Mouse (Mus musculus): ENCODE measurements around the gene Wfdc2. TPM values are rescaled to one million over a fixed set of nuclear protein-coding genes. Genes with fewer than 3 reads are reported as not detected.

Wfdc2 gene
- polyA plus RNA-seq, 1 experiment from 2014 or later, result 0.15 TPM

DNA sequence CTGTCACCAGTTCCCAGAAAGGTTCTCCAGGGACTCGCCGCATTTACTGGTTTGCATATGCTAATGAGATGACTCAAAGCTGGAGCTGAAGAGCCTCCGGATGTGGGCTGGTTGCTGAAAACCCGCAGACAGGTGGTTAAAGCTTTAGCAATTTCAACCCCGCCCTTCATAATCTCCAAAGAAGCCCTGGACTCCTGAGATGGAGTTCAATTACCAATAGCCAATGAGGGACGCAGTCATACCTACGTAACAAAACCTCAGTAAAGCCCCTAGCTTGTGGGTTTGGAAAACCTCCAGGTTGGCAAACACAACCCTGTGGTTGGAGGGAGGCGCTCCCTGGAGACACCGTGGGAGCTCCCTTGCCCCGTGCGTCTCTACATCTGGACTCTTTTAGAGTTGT lies 40.4 kb upstream of the Wfdc2 start:
- peak; percentile 61 for ATAC-seq
- POLR2A ChIA-PET, result interaction anchor here (0.9 to 1.5 kb wide), 4 partner anchors 9 to 99 kb away, joined by 3 read pairs; no protein-coding TSS in a partner anchor
- peak; percentile 89 for DNase-seq (ENCODE audit: low read depth, low spot score)

DNA sequence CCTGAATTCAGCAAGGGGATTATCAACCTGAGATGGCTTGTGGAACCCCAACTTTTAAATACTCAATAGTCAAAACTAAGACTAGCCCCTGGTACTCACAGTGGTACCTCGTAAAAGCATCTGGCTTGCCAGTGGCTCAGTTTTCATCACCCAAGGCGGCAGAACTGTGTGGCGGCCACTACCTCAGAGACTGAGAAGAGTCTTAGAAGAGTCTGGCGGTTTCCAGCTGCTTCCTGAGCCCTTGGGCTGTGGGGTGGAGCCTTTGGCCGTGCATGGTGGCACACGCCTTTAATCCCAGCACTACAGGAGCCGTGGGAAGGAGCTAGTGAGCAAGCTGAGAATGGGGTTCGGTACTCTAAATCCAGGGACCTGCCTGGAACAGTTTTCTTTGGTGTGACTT lies 39.9 kb upstream of the Wfdc2 start:
- DNase-seq (ENCODE audit: low read depth, low spot score) (no peak), ATAC-seq (no peak)
- ChIA-PET POLR2A (interaction anchor here (0.9 to 1.5 kb wide), 4 partner anchors 8 to 99 kb away, joined by 3 read pairs; no protein-coding TSS in a partner anchor), CTCF (interaction anchor here (0.7 to 2.7 kb wide), 12 partner anchors 9 to 104 kb away, joined by 3 to 19 read pairs (median 5); partner anchors contain the start of genes Gm20458 and Trp53tg5)
- TF ChIP-seq CTCF (IDR thresholded peaks at IDR 0.05), result no peak
- no peaks in the 10 kb centered on the region for H3K27me3 ChIP-seq
- in situ Hi-C loops (cut with MboI; ENCODE audit: low pct_unique_long_range_greater_than_20kb), result no loop called here

More for the DNA sequence above, 40.4 kb upstream of the Wfdc2 start:
- in situ Hi-C loops (cut with MboI; ENCODE audit: low pct_unique_long_range_greater_than_20kb), result no loop called here
- CTCF ChIA-PET, result interaction anchor here (0.7 to 2.7 kb wide), 15 partner anchors 9 to 105 kb away, joined by 3 to 19 read pairs (median 5); partner anchors contain the start of genes Gm20458 and Trp53tg5
- no peaks in the 10 kb centered on the region for H3K27me3 ChIP-seq
- TF ChIP-seq CTCF (IDR thresholded peaks at IDR 0.05), result no peak

DNA sequence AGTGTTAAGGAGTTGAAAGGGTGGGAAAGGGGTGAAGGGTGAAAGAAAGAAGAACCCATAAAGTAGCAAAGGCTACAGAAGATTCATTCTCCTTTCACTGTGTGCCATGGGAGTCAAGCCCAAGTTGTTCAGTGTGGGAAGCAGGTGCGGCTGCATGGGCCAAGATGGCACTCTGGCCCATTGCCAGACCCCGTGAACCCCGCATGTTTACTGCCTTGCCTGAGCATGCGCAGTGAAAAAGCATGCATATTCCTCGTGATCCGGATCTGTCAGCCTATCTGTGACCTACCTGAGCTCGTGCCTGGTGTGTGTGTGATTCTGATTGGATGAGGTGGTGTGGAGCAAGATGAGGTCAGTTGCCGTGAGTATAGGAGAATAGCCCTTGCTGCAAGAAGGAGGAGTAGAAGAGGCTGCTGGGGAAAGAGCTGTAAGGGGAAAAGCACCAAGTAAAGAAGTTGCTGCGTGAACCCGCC lies 38.9 kb upstream of the Wfdc2 start:
- no peak for DNase-seq (ENCODE audit: low read depth, low spot score)
- in situ Hi-C loops (cut with MboI; ENCODE audit: low pct_unique_long_range_greater_than_20kb), result no loop called here
- no peaks in the 10 kb centered on the region for H3K27me3 ChIP-seq
- POLR2A ChIA-PET, result no interaction called here
- CTCF ChIA-PET, result no interaction called here
- ATAC-seq, result no peak
- TF ChIP-seq CTCF (IDR thresholded peaks at IDR 0.05), result no peak

DNA sequence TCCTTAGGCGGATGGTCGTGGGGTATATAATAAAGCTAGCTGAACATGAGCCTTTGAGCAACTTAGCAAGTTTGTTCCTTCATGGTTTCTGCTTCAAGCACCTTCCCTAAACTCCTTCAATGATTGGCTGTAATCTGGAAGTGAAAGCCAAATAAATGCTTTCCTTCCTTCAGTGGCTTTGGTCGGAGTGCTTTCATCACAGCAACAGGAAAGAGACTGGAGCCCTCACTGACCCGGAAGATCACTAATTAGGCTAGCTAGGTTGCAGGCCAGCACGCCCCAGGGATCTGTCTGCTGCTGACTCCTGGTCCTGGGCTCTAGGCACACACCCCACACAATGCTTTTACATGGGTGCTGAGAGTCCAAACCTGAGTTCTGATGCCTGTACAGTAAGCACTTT lies 33.7 kb upstream of the Wfdc2 start:
- CTCF ChIA-PET, result interaction anchor here (4.5 kb wide), 1 partner anchor 14 kb away, joined by 31 read pairs; no protein-coding TSS in a partner anchor
- POLR2A ChIA-PET, result no interaction called here
- DNase-seq (ENCODE audit: low read depth, low spot score), result no peak
- no peak for TF ChIP-seq CTCF (IDR thresholded peaks at IDR 0.05)
- in situ Hi-C loops (cut with MboI; ENCODE audit: low pct_unique_long_range_greater_than_20kb), result loop anchor here (25.0 kb wide), 1 partner anchor 416 kb away; no protein-coding TSS in a partner anchor
- no peaks in the 10 kb centered on the region for H3K27me3 ChIP-seq
- no peak for ATAC-seq

DNA sequence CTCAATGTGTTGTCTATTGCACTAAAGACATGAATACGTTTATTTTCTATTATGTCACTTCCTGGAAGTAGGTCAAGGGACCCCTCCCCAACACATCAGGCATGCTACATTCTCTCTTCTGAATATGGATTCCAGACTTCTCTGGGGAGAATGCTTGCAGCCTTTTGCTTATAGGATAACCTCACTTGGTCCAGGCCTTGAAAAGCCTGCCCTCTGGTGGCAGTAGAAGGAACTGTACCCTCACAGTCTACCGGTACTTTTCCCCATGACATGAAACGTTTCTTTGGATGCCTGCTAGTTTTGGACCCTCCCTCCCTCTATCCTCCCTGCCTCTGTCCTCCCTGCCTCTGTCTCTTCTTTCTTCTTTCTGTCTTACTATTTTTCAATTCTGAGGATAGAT lies 31.0 kb upstream of the Wfdc2 start:
- ATAC-seq (no peak), DNase-seq (ENCODE audit: low read depth, low spot score) (no peak)
- TF ChIP-seq CTCF (IDR thresholded peaks at IDR 0.05), result peak; percentile 83
- in situ Hi-C loops (cut with MboI; ENCODE audit: low pct_unique_long_range_greater_than_20kb), result loop anchor here (25.0 kb wide), 1 partner anchor 419 kb away; no protein-coding TSS in a partner anchor
- CTCF ChIA-PET, result interaction anchor here (0.8 to 4.5 kb wide), 19 partner anchors 10 to 142 kb away, joined by 3 to 31 read pairs (median 4); partner anchors contain the start of gene Gm20458
- no peaks in the 10 kb centered on the region for H3K27me3 ChIP-seq
- POLR2A ChIA-PET, result interaction anchor here (0.8 to 1.0 kb wide), 2 partner anchors 9 kb away, joined by 3 read pairs; no protein-coding TSS in a partner anchor

DNA sequence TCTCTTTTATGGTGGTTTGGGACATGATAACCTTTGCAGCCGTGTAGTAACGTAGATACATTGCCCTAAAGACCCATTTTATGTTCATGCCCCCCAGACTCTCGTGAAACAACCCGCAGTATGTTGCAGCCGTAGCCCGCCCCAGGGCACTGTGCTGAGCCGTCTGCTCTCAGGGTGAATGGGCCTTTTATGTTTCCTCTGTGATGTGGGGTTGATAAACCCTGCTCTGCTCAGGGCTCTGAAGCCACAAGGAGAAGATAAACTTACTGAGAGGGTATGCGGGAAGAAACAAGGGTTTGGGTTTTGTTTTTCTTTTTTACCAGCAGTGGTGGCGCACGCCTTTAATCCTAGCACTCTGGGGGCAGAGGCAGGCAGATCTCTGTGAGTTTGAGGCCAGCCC lies 27.9 kb upstream of the Wfdc2 start:
- ChIA-PET CTCF (interaction anchor here (1.1 kb wide), 1 partner anchor 30 kb away, joined by 3 read pairs; no protein-coding TSS in a partner anchor), POLR2A (no interaction called here)
- in situ Hi-C loops (cut with MboI; ENCODE audit: low pct_unique_long_range_greater_than_20kb), result loop anchor here (25.0 kb wide), 1 partner anchor 422 kb away; no protein-coding TSS in a partner anchor
- no peak for DNase-seq (ENCODE audit: low read depth, low spot score)
- TF ChIP-seq CTCF (IDR thresholded peaks at IDR 0.05), result no peak
- no peaks in the 10 kb centered on the region for H3K27me3 ChIP-seq
- no peak for ATAC-seq

DNA sequence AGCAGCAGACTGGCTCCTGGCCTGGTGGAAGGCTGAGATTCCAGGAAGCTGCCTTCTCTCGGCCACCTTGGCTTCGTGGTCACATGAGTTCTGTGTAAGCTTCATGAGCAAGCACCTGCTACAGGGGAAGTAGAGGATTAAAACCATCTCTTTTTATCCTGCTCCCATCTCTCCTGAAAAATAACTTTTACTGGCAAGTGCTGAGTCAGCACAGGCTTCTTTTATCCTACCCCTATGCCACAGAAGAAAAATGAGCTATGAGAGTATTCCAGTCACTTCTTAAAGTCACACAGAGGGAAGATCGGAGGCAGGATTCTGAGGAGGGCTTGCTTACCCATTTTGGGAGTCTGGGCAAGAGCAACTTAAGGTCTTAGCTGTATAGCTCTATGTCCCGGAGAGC lies 25.2 kb upstream of the Wfdc2 start:
- DNase-seq (ENCODE audit: low read depth, low spot score) (no peak), ATAC-seq (no peak)
- ChIA-PET POLR2A (interaction anchor here (0.6 kb wide), 1 partner anchor 83 kb away, joined by 4 read pairs; no protein-coding TSS in a partner anchor), CTCF (no interaction called here)
- no peak for TF ChIP-seq CTCF (IDR thresholded peaks at IDR 0.05)
- H3K27me3 ChIP-seq, result no peaks in the 10 kb centered on the region
- in situ Hi-C loops (cut with MboI; ENCODE audit: low pct_unique_long_range_greater_than_20kb), result loop anchor here (25.0 kb wide), 1 partner anchor 425 kb away; no protein-coding TSS in a partner anchor

DNA sequence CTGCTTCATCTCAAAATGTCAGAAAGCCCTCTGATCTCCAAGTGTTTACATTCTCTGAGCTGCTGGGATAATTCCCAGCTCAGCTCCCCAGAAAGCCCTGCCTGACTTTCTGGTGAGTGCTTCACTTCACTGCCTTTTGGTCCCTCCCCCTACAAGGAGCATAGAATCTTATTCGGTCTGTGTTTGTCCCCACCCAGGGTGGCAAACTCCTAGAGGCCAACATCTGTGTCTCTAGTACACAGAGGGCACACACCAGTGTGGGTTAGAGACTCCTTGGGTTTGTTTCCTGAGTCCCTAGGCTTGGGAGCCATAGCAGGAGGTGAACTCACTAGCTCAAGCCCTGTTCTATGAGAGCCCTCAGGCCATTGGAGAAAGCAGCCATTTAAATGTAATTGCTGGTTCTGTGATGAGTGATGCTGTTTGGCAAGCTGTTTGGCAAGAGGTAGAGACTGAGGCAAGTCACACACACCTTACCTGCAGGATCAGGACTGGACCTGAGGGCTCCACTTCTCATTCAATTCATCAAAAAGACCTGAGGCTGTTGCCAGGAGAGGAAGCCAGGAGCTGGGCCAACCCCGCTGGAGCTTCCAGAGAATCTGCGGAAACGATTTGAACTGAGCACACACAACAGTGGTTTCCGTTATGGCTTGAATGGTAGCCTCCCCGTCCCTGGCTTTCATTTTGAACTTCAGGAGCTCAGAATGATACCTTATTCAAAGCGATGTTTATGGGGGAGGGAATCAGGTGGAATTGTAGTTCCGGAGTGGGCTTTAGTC lies 21.4 kb upstream of the Wfdc2 start:
- POLR2A ChIA-PET, result interaction anchor here (1.0 kb wide), 1 partner anchor 122 kb away, joined by 3 read pairs; no protein-coding TSS in a partner anchor
- CTCF ChIA-PET, result interaction anchor here (1.0 to 4.4 kb wide), 6 partner anchors 10 to 152 kb away, joined by 3 to 31 read pairs (median 4); partner anchors contain the start of gene Slpi
- no peaks in the 10 kb centered on the region for H3K27me3 ChIP-seq
- ATAC-seq (no peak), DNase-seq (ENCODE audit: low read depth, low spot score) (no peak)
- in situ Hi-C loops (cut with MboI; ENCODE audit: low pct_unique_long_range_greater_than_20kb), result loop anchor here (25.0 kb wide), 1 partner anchor 429 kb away; no protein-coding TSS in a partner anchor
- TF ChIP-seq CTCF (IDR thresholded peaks at IDR 0.05), result no peak

DNA sequence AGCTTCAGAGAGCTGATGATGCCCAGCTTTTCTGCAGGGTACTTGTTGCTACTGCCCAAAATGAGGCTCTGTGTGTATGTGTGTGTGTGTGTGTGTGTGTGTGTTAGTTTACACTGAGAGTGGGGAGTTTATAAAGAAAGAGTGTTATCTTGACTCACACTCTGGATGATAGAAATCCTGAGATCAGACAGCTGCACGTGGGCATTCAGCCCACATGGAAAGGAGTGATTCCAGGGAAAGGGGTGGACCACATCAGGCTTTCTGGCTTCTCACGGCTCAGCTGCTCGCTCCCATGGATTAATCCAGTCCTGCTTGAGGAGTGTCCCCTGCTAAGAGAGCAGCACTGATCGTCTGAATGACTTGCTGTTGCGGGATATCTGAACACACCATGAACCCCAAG lies 20.1 kb upstream of the Wfdc2 start:
- in situ Hi-C loops (cut with MboI; ENCODE audit: low pct_unique_long_range_greater_than_20kb), result loop anchor here (25.0 kb wide), 1 partner anchor 430 kb away; no protein-coding TSS in a partner anchor
- ATAC-seq (no peak), DNase-seq (ENCODE audit: low read depth, low spot score) (no peak)
- no peaks in the 10 kb centered on the region for H3K27me3 ChIP-seq
- ChIA-PET POLR2A (no interaction called here), CTCF (interaction anchor here (1.4 to 4.4 kb wide), 2 partner anchors 12 to 21 kb away, joined by 3 to 31 read pairs; no protein-coding TSS in a partner anchor)
- no peak for TF ChIP-seq CTCF (IDR thresholded peaks at IDR 0.05)

DNA sequence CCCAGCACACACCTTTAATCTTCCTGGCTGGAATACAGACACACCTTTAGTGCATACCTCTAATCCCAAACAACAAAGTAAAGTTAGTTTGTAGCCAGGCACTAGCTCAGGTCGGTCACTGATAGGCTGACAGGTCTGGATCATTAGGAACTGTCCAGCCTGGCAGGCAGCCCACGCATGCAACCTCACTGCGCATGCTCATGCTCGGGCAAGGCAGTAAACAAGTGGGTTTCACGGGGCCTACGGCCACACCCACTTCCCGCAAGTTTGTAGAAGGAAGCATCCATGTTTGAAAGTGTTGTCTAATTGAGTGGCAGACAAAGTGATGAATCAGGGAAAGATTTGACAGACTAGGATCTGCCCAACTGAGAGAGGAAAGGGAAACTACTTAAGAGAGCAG lies 19.6 kb upstream of the Wfdc2 start:
- ChIA-PET CTCF (interaction anchor here (1.3 to 4.4 kb wide), 3 partner anchors 8 to 21 kb away, joined by 3 to 31 read pairs (median 3); no protein-coding TSS in a partner anchor), POLR2A (no interaction called here)
- DNase-seq (ENCODE audit: low read depth, low spot score) (no peak), ATAC-seq (no peak)
- TF ChIP-seq CTCF (IDR thresholded peaks at IDR 0.05), result no peak
- H3K27me3 ChIP-seq, result no peaks in the 10 kb centered on the region
- in situ Hi-C loops (cut with MboI; ENCODE audit: low pct_unique_long_range_greater_than_20kb), result loop anchor here (25.0 kb wide), 1 partner anchor 430 kb away; no protein-coding TSS in a partner anchor
